ENCODE assay signal across 16 mouse cellular contexts in the genomic region with DNA sequence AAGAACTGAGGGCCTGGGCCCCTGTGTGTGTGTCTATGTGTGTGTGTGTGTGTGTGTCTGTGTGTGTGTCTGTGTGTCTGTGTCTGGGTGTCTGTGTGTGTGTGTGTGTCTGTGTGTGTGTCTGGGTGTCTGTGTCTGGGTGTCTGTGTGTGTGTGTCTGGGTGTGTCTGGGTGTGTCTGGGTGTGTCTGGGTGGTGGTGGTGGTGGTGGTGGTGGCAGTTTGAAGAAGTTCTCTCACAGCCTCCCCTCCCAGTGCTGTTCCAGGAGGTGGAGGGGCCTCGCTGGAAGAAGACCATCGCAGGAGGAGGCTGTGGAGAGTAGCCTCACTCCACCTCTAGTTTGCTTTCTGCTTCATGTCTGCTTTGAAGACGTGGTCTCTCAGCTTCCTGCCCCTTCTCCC.
"Had no signal": no experiment of that assay in that cellular context is flagged by ENCODE, and none has a peak within 500 bp of the region (broad histone marks: within the 10 kb centered on the region; RNA-seq: fewer than 3 reads in every experiment).

No protein-coding gene starts in this region.

- H3K9ac ChIP-seq: midbrain, embryonic 12.5 days; stomach, embryonic 15.5 days had no signal

- DNase-seq: kidney, adult 9 months; kidney, postnatal 36 days; lung, adult 2 months; lung, postnatal 4 days; right cerebral cortex, adult 18-20 months; right cerebral cortex, postnatal 25 days; thymus, adult 2 months; thymus, postnatal 25 days had no signal

- H3K27ac ChIP-seq: kidney, postnatal 0 days; layer of hippocampus, adult 2 months; limb, embryonic 10.5 days; midbrain, embryonic 12.5 days; stomach, embryonic 15.5 days had no signal

- H3K9me3 ChIP-seq: limb, embryonic 10.5 days; midbrain, embryonic 12.5 days; stomach, embryonic 15.5 days had no signal

- H3K4me1 ChIP-seq: midbrain, embryonic 12.5 days had no signal

- H3K36me3 ChIP-seq: limb, embryonic 10.5 days; midbrain, embryonic 12.5 days; stomach, embryonic 15.5 days had no signal

- H3K27me3 ChIP-seq: midbrain, embryonic 12.5 days; stomach, embryonic 15.5 days had no signal

- H3K4me2 ChIP-seq: midbrain, embryonic 12.5 days; stomach, embryonic 15.5 days had no signal

- ATAC-seq: intestine, embryonic 16.5 days; lung, postnatal 0 days had no signal

- H3K4me3 ChIP-seq: layer of hippocampus, adult 2 months; limb, embryonic 10.5 days; megakaryocyte, embryonic 14.5 days; midbrain, embryonic 12.5 days; stomach, embryonic 15.5 days had no signal
